Mouse (Mus musculus): ENCODE results near the gene Rft1. TPM values are rescaled to one million over a fixed set of nuclear protein-coding genes. Genes with fewer than 3 reads are reported as not detected.

Gene Rft1
- total RNA-seq, 2 experiments from 2014 or later = 10.1 to 10.2 TPM

GRCm38 (mm10) chr14:30670161-30670560 lies 16.0 kb downstream of the Rft1 start:
- no peak for DNase-seq
- intact Hi-C loops (cut with DNase I) = no loop called here

GRCm38 (mm10) chr14:30671095-30671985 lies 17.2 kb downstream of the Rft1 start:
- no peak for DNase-seq
- intact Hi-C loops (cut with DNase I) = no loop called here

GRCm38 (mm10) chr14:30671986-30672312 lies 17.8 kb downstream of the Rft1 start:
- intact Hi-C loops (cut with DNase I) = loop anchor here (1.0 kb wide), 1 partner anchor 81 kb away; no protein-coding TSS in a partner anchor
- DNase-seq = peak; percentile 91 to 96

- DNase-seq = no peak
- intact Hi-C loops (cut with DNase I) = no loop called here
Measured at GRCm38 (mm10) chr14:30674947-30675346, 20.8 kb downstream of the Rft1 start.

- intact Hi-C loops (cut with DNase I) = no loop called here
- no peak for DNase-seq
Measured at GRCm38 (mm10) chr14:30682131-30682530, 28.0 kb downstream of the Rft1 start.

GRCm38 (mm10) chr14:30690685-30691084 lies 36.5 kb downstream of the Rft1 start:
- DNase-seq = no peak
- intact Hi-C loops (cut with DNase I) = no loop called here

GRCm38 (mm10) chr14:30692439-30692838 lies 38.3 kb downstream of the Rft1 start:
- no peak for DNase-seq
- intact Hi-C loops (cut with DNase I) = no loop called here

GRCm38 (mm10) chr14:30694786-30695185 lies 40.6 kb downstream of the Rft1 start:
- intact Hi-C loops (cut with DNase I) = loop anchor here (5.0 kb wide), 1 partner anchor 173 kb away; no protein-coding TSS in a partner anchor
- peak in 1 of 2 experiments; percentile 6 for DNase-seq

- peak; percentile 79 to 83 for DNase-seq
- intact Hi-C loops (cut with DNase I) = loop anchor here (5.0 kb wide), 1 partner anchor 172 kb away; no protein-coding TSS in a partner anchor
Measured at GRCm38 (mm10) chr14:30695609-30696008, 41.4 kb downstream of the Rft1 start.

- intact Hi-C loops (cut with DNase I) = loop anchor here (5.0 kb wide), 1 partner anchor 170 kb away; no protein-coding TSS in a partner anchor
Measured at GRCm38 (mm10) chr14:30697407-30698052, 43.4 kb downstream of the Rft1 start.

GRCm38 (mm10) chr14:30699656-30700055 lies 45.5 kb downstream of the Rft1 start:
- intact Hi-C loops (cut with DNase I) = loop anchor here (5.0 kb wide), 1 partner anchor 168 kb away; no protein-coding TSS in a partner anchor
- peak; percentile 40 to 57 for DNase-seq

More at GRCm38 (mm10) chr14:30697407-30698052, 43.4 kb downstream of the Rft1 start:
- DNase-seq = no peak

- DNase-seq = no peak
- intact Hi-C loops (cut with DNase I) = no loop called here
Measured at GRCm38 (mm10) chr14:30702512-30702911, 48.4 kb downstream of the Rft1 start.

- intact Hi-C loops (cut with DNase I) = no loop called here
- no peak for DNase-seq
Measured at GRCm38 (mm10) chr14:30703079-30703478, 48.9 kb downstream of the Rft1 start.

- DNase-seq = no peak
Measured at GRCm38 (mm10) chr14:30704098-30704855, 50.1 kb downstream of the Rft1 start.

GRCm38 (mm10) chr14:30711892-30712291 lies 57.7 kb downstream of the Rft1 start:
- intact Hi-C loops (cut with DNase I) = no loop called here
- no peak for DNase-seq

More at GRCm38 (mm10) chr14:30704098-30704855, 50.1 kb downstream of the Rft1 start:
- intact Hi-C loops (cut with DNase I) = no loop called here

- intact Hi-C loops (cut with DNase I) = no loop called here
Measured at GRCm38 (mm10) chr14:30713769-30714168, 59.6 kb downstream of the Rft1 start.

GRCm38 (mm10) chr14:30714799-30715617 lies 60.8 kb downstream of the Rft1 start, which contains the start of gene Sfmbt1:
Sfmbt1 (plus strand) TSS chr14:30714849.
- intact Hi-C loops (cut with DNase I) = loop anchor here (5.0 kb wide), 2 partner anchors 152 to 167 kb away; no protein-coding TSS in a partner anchor
- no peak for DNase-seq

More at GRCm38 (mm10) chr14:30713769-30714168, 59.6 kb downstream of the Rft1 start:
- no peak for DNase-seq

GRCm38 (mm10) chr14:30715618-30716050 lies 61.5 kb downstream of the Rft1 start:
- DNase-seq = peak; percentile 82 to 85
- intact Hi-C loops (cut with DNase I) = loop anchor here (5.0 kb wide), 2 partner anchors 152 to 167 kb away; no protein-coding TSS in a partner anchor
